Mouse (Mus musculus) stomach, postnatal 0 days (tissue): ENCODE measurements around the gene F8. TPM values are rescaled to one million over a fixed set of nuclear protein-coding genes. Genes with fewer than 3 reads are reported as not detected.
A peak's percentile ranks its signal among the peaks of the same experiment; 100 is the strongest.

Experiments
- ATAC-seq: fragments of 200-750 bp; cut with Nextera tagmentation; 2 replicates; pipeline ENCODE4 v1.8.0; 2017; ENCODE audit not compliant: low FRiP score, low TSS enrichment
- DNase-seq: peaks from one replicate; pipeline ENCODE4 v3.0.0-alpha.2; 2016; ENCODE audit warnings: low spot score
- H3K27ac ChIP-seq: fragments of 300-500 bp; sonication (generic); replicated peaks from 2 replicates; pipeline ENCODE4 v1.5.1; 2014; ENCODE audit warnings: mild to moderate bottlenecking, control low read depth
- H3K27me3 ChIP-seq: fragments of 300-500 bp; sonication (generic); 2 replicates; pipeline ENCODE4 v1.6.1; 2014; ENCODE audit warnings: low read length; ENCODE audit not compliant: control insufficient read depth, insufficient read depth
- H3K36me3 ChIP-seq: fragments of 300-500 bp; sonication (generic); 2 replicates; pipeline ENCODE4 v1.6.1; 2014; ENCODE audit warnings: low read length, mixed read lengths; ENCODE audit not compliant: control insufficient read depth, insufficient read depth
- H3K4me1 ChIP-seq: fragments of 300-500 bp; sonication (generic); replicated peaks from 2 replicates; pipeline ENCODE4 v1.6.1; 2014; ENCODE audit warnings: antibody characterized with exemption; ENCODE audit not compliant: control insufficient read depth, insufficient read depth
- H3K4me2 ChIP-seq: fragments of 300-500 bp; sonication (generic); replicated peaks from 2 replicates; pipeline ENCODE4 v1.6.1; 2014; ENCODE audit warnings: low read depth, mild to moderate bottlenecking, control low read depth, moderate library complexity
- H3K4me3 ChIP-seq: fragments of 300-500 bp; sonication (generic); 2 replicates; pipeline ENCODE4 v1.5.1; 2014; ENCODE audit warnings: low read depth, low read length, control low read depth
- H3K9ac ChIP-seq: fragments of 300-500 bp; sonication (generic); 2 replicates; pipeline ENCODE4 v1.6.1; 2014; ENCODE audit warnings: mild to moderate bottlenecking, low read length, control low read depth, mixed read lengths
- H3K9me3 ChIP-seq: fragments of 300-500 bp; sonication (generic); 2 replicates; pipeline ENCODE4 v1.6.1; 2016; ENCODE audit warnings: low read length; ENCODE audit not compliant: control insufficient read depth
- CTCF ChIP-seq: IDR thresholded peaks from 2 replicates; pipeline ENCODE4 v1.5.1; 2016; ENCODE audit warnings: antibody characterized with exemption, low read depth, mild to moderate bottlenecking, moderate library complexity
- EP300 ChIP-seq: optimal IDR thresholded peaks from 2 replicates; pipeline ENCODE3; 2016; ENCODE audit warnings: antibody characterized with exemption
- WGBS: fragments of 180-500 bp; shearing (Covaris S2); extraction: QIAGEN DNeasy Blood & Tissue Kit; methylation state at CpG from one replicate; pipeline ENCODE4 v1.1.7; 2014; 5-methylcytosine and 5-hydroxymethylcytosine counted together
- polyA plus RNA-seq: library from polyadenylated mRNA; unstranded; fragments of >200 nt; fragmentation: Nextera tagmentation; extraction: Ambion mirVana; gene quantifications from 2 replicates; pipeline ENCODE4 v1.2.1, GENCODE M21; 2015

Gene F8
- 0.42 and 0.80 TPM in 2 replicates for polyA plus RNA-seq

DNA sequence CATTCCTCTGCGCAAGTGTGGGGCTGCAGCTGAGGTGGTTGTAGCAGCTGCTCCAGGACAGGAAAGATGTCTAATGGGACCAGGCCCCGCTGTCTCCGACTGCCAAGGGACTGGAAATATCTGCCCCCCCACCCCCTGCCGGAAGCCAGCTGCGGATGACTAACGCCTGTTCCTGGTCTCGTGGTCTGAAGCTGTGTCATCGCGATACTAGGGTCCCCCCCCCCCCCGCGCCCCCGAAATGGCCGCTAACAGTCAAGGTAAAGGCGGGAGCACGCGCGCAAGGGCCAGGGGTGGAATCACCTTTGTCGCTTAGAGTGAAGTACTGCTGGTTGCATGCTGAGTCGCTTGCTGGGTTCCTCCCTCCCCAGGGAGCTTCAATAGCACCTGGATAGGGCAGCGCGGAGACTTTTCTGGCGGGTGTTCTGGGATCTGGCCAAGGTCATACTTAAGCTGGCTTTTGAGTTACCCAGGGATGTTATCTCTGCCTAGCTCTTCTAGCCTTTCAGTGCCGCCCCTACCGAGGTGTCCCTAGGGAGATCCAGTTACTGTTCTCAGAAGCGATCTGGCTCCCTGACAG lies at the start of gene F8, which contains the start of gene Fundc2:
Gene F8 (minus strand): TSS at position 421 of the 577 bp plus-strand sequence.
Gene Fundc2 (plus strand): TSS at position 205 of the 577 bp plus-strand sequence.
- Histone ChIP-seq H3K4me1 (no peaks in the 10 kb centered on the region), H3K4me2 (peak within 1 kb of the TSS; percentile 51), H3K27me3 (no peaks in the 10 kb centered on the region), H3K36me3 (no peaks in the 10 kb centered on the region; the same call in 1 of the 2 replicates), H3K27ac (peak within 1 kb of the TSS; percentile 82), H3K4me3 (peak within 1 kb of the TSS; percentile 57), H3K9me3 (no peaks in the 10 kb centered on the region), H3K9ac (peak within 1 kb of the TSS; percentile 67)
- WGBS: 16% methylated on average over 18 of the region's 25 CpGs
- ATAC-seq (peak; percentile 97), DNase-seq (peak; percentile 87)
- TF ChIP-seq EP300 (peak; percentile 70), CTCF (no peak)

DNA sequence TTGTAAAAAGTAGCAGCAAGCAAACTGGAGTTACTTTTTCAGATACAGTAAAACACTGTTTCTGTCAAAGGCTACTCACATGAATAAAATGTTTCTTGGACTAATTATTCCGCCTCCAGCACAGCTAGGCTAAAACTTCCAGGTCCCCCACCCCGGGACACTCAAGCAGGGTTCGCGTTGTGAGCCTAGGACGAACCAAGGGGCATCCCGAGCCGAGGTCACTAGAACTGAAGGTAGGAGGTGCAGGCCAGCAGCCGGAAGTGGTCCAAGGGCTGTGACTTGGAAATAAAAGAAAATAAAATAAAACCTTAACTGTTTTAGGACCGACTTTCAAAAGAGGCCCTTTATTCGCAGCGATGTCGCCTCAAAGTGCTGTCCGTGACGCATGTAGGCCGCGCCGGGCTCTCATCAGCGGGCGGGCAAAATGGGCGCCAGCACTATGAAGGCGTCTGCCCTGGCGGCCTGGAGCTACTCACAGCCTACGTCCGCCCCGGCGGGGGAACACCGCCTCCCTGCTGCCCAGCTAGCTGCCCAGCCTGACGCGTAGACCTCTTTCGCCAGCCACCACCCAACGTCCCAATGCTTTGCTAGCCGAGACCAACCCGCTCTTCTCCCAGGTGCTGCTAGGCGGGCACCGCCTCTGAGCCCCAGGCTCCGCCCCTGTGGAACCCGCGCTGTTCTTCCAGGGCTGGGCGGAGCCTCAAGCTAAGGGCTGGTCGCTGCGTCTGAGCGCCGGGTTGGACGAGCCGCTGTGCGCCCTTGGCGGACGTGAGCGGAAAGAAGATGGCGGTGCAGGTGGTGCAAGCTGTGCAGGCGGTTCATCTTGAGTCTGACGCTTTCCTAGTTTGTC lies 33.7 kb upstream of the F8 start, which contains the start of the genes Cmc4, Mtcp1 and Brcc3:
Gene Cmc4 (minus strand): TSS at position 649 of the 850 bp plus-strand sequence.
Gene Mtcp1 (minus strand): TSS at position 653 of the 850 bp plus-strand sequence.
Gene Brcc3 (plus strand): TSS at position 693 of the 850 bp plus-strand sequence.
- no peaks in the 10 kb centered on the region for H3K27me3 ChIP-seq
- H3K9me3 ChIP-seq: no peaks in the 10 kb centered on the region
- no peaks in the 10 kb centered on the region for H3K36me3 ChIP-seq
- ATAC-seq (peak; percentile 100), DNase-seq (peak; percentile 91)
- WGBS: 9% methylated on average over 52 of the region's 52 CpGs
- H3K4me3 ChIP-seq: peak within 1 kb of the TSS; percentile 48
- H3K4me2 ChIP-seq: peak within 1 kb of the TSS; percentile 52
- H3K4me1 ChIP-seq: no peaks in the 10 kb centered on the region
- TF ChIP-seq CTCF (peak; percentile 40), EP300 (no peak)
- peak within 1 kb of the TSS; percentile 89 for H3K27ac ChIP-seq
- peak within 1 kb of the TSS; percentile 64 for H3K9ac ChIP-seq

DNA sequence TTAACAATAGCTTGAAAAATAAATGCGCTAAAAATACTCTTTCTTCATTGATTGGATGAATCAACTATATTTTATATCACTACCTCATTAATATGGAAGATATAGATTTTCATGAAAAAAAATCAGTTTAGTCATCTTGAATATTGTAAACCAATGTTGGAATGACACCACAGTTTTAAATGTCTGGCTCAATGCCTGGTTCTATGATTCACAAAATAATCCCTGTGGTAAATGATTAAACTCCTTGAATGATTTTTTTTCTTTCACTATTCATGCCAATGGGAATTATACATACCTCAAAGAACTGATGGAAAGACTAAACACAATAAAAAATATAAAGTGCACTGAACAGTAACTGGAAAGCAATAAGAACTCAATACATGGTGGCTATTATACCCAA lies 27.3 kb upstream of the F8 start:
- no peak for TF ChIP-seq EP300
- TF ChIP-seq CTCF: no peak
- 93% methylated on average over 1 of the region's 1 CpGs for WGBS
- H3K27ac ChIP-seq: no peak overlapping the region

DNA sequence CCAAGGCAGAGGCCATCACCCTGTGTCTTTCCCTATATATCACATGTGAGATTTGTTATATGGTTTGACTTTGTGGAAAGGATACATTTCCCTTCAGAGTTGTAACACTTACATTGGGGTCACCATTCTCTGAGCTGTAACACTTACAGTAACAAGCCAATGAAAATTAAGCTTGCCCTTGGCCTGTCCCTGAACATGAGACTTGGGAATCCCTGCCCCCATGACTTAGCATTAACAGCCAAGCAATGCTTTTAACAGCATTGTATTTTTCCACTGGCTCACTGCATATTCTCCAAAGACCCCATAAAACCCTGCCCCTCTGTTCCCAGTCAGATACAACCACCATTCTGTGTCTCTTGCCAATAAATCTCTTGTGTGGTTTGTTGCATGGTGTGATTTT lies 20.9 kb upstream of the F8 start:
- Histone ChIP-seq H3K4me2 (no peak overlapping the region), H3K4me3 (no peak overlapping the region)

More for the DNA sequence above, 27.3 kb upstream of the F8 start:
- H3K27me3 ChIP-seq: no peaks in the 10 kb centered on the region
- no peak overlapping the region for H3K9ac ChIP-seq
- no peak overlapping the region for H3K4me3 ChIP-seq
- H3K4me1 ChIP-seq: no peaks in the 10 kb centered on the region
- DNase-seq: no peak
- H3K9me3 ChIP-seq: no peaks in the 10 kb centered on the region
- no peaks in the 10 kb centered on the region for H3K36me3 ChIP-seq
- H3K4me2 ChIP-seq: no peak overlapping the region
- no peak for ATAC-seq

DNA sequence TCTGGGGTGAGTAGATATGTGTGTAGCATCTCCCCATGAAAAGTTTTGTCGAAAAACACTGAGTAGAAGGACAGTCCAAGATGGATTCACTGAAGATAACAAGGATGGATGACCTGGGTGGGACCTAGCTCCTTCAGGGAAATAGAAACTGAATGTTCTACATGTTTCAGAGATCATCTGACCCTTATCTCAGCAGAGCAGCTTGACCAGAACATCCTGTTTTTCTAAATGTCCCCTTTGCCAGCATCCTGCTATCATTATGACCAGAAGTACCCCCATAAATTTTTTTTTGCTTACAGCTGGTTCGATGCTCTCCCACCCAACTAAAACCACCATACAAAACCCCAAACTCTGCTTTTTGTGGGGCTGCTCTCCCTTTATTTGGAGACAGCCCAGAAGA lies 20.3 kb upstream of the F8 start:
- WGBS: 76% methylated on average over 2 of the region's 2 CpGs
- ATAC-seq: no peak
- Histone ChIP-seq H3K4me2 (no peak overlapping the region), H3K4me1 (no peaks in the 10 kb centered on the region), H3K36me3 (no peaks in the 10 kb centered on the region), H3K27me3 (no peaks in the 10 kb centered on the region), H3K27ac (no peak overlapping the region), H3K4me3 (no peak overlapping the region), H3K9me3 (no peaks in the 10 kb centered on the region), H3K9ac (no peak overlapping the region)
- no peak for TF ChIP-seq CTCF
- TF ChIP-seq EP300: no peak
- DNase-seq: no peak

More for the DNA sequence above, 20.9 kb upstream of the F8 start:
- TF ChIP-seq CTCF (no peak), EP300 (no peak)
- H3K27ac ChIP-seq: no peak overlapping the region
- no peaks in the 10 kb centered on the region for H3K9me3 ChIP-seq
- DNase-seq (no peak), ATAC-seq (no peak)
- no peaks in the 10 kb centered on the region for H3K4me1 ChIP-seq
- H3K9ac ChIP-seq: no peak overlapping the region
- no peaks in the 10 kb centered on the region for H3K27me3 ChIP-seq
- H3K36me3 ChIP-seq: no peaks in the 10 kb centered on the region

DNA sequence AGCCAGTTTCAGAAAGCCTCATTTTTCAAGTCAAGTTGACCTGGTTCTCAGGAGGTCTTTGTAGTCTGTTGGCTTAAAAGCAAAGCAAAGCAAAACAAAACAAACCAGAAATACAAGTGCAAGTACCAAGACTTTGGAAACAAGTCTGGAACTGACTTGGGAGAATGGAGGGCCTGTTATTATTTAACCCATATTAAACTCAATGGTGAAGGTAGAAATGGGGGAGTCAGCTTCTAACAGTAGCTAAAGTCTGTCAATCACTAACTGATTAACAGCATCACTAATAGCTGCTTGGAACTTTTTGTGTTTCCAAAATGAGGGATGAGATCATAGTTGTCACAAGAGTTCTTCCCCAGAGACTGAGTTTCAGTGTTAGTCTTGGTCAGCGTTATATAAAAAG lies 17.1 kb upstream of the F8 start:
- Histone ChIP-seq H3K27ac (no peak overlapping the region), H3K36me3 (no peaks in the 10 kb centered on the region), H3K27me3 (no peaks in the 10 kb centered on the region), H3K9me3 (no peaks in the 10 kb centered on the region), H3K4me3 (no peak overlapping the region), H3K9ac (no peak overlapping the region), H3K4me2 (no peak overlapping the region), H3K4me1 (no peaks in the 10 kb centered on the region)
- DNase-seq (no peak), ATAC-seq (no peak)
- TF ChIP-seq EP300: no peak
- TF ChIP-seq CTCF: no peak
- WGBS: 72% methylated on average over 1 of the region's 1 CpGs
